Mouse (Mus musculus): ENCODE measurements around the gene Celf3.

The Celf3 gene

DNA sequence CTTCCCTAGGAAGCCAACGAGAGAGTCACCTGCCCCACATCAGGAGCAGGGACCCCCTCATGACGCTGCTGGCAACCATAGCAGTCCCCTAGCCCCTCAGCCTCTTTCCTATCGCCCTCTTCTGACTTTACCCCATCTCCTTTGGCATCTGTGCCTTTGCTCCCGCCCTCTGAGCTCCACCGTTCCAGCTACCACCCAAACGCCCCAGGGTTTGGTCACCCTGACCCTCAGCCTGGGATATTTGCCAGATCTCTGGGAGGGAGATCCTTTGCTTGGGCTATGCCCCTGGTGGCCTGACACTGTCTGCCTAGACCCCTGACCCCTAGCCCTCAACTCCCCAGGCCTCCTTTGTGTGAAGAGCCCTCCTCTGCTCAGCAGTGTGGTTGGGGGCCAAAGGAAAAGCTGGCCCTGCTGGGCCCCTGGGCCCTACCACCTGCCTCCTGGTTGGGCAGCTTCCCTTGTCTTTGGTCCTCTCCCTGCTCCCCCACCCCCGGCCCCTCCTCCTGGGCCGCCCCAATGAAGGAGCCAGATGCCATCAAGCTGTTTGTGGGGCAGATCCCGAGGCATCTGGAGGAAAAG is 585 bp downstream of the Celf3 start:
- intact Hi-C loops (cut with DNase I) = no loop called here

GRCm38 (mm10) chr3:94479564-94479963 is 1.5 kb downstream of the Celf3 start:
- intact Hi-C loops (cut with DNase I) = no loop called here

DNA sequence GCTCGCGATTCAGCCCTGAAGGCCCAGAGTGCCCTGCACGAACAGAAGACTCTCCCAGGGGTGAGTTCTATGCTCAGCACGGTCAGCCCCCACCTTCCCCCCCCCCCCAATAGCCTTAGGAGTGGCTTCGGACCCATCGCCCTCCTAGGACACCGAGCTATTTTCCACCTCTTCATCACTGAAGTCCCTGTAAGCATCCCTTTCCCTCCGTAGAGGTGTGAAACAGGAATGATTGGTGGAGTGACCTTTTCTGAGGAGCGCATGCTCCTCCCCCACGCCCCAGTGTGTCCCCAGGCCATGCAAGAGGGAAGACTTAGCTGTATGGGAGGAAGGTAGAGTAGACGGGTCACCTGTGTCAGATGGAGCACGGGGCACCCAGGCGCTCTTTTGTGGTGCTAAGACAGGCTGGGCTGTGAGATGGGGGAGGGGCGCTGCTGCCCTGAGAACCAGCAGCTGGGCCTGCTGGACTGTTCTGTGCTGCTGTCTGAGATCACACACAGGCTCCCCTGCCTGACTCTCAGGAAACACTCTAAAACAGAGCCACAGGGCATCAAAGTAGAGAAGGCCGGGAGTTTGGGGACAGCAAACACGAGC is 2.3 kb downstream of the Celf3 start, which contains the start of gene Riiad1:
TSS of gene Riiad1 (minus strand) at position 51 of the 594 bp plus-strand sequence.
- intact Hi-C loops (cut with DNase I) = no loop called here

GRCm38 (mm10) chr3:94481429-94481828 is 3.3 kb downstream of the Celf3 start:
- intact Hi-C loops (cut with DNase I) = no loop called here

DNA sequence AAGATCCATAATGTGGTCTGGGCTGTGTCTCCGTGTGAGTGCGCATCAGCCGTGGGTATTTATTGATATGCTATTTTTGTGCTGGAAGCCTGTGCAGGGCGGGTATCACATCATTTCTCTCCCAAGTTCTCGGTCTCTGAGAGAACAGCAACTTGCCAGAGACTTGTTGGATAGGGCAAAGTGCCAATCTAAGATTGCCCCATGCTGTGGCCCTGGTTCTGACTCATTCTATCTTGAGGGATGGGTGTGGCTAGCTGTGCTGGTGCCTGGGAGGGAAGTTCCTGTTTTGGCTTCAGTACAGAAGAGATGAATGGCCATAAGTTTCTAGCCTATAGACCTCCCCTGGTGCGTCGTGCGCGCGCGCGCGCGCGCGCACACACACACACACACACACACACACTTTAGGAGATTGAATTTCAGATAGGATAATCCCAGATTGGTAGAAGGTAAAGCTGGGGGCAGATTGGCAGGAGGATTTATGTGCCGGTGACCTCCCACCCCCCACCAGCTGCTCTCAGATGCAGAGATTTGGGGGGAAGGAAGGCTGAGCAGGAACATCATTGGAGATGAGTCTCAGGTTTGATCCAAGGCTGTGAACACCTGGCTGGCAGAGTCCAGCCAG is 4.8 kb downstream of the Celf3 start:
- intact Hi-C loops (cut with DNase I) = no loop called here

DNA sequence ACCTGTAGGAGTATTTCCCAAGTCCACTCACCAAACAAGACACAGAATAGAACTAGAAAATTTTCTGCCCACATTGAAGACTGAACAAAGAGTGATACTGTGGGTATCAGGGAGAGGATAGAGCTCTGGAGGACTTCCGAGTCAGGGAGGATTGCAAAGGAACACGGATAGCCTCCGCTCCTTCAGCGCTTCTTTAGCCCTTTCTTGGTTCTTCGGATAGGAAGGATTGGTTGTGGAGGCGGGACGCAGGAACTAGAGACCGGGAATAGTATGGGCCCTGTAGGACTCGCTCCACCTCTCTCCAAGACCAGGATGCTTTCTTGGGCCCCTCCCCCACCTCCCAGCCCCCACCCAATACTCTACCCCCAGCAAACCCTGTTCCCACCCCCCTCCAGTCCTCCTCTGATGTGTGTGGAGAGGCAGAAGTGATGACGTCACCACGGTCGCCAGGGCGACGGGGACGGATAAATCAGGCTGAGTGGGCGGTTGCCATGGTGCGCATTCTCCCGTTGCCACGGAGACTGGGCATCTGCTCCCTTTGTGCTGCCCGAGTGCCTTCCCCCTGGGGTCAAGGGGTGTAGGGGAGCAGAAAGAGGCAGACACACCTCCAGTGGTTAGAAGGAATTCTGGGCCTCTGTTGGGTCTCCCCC is 5.8 kb downstream of the Celf3 start:
- intact Hi-C loops (cut with DNase I) = no loop called here

GRCm38 (mm10) chr3:94485922-94486321 is 7.8 kb downstream of the Celf3 start:
- intact Hi-C loops (cut with DNase I) = no loop called here

DNA sequence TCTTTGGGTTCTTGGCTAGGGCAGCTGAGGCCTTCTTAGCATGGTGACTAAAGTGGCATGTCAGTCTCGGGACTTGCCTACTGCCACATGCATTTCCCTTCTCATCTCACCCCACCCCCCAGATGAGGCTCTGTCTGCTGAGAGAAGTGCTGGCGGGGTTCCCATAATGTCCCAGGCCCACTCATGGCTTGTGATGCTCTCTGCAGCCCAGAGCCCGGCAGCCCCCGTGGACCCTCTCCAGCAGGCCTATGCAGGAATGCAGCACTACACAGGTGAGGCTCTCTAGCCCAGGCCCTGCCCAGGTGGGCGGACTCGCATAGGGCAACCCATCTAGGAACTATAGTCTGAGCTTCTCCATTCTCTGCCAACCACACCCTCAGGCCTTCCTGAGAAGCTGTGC is 9.5 kb downstream of the Celf3 start:
- intact Hi-C loops (cut with DNase I) = no loop called here

DNA sequence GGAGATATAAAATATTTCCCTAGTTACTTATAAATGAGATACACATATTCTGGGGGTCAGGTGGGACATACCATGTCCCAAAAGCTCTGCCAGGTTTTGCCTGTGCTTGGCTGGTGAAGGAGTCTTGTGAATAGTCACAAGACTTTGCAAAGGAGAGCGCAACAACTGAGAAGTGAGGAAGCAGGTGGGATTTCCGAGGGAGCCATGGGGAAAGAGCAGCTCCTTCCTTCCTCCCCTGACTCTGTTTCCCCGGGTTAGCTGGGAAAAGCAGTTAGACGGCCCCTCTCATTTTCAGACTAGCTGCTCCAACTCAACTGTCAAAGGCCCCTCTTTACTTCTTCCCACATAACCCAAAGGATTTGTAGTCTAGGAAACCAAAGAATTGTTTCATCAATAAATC is 19.1 kb downstream of the Celf3 start:
- intact Hi-C loops (cut with DNase I) = no loop called here

- intact Hi-C loops (cut with DNase I) = loop anchor here (1.0 to 5.0 kb wide), 2 partner anchors 46 to 135 kb away; no protein-coding TSS in a partner anchor
Measured at GRCm38 (mm10) chr3:94502243-94502642, 24.1 kb downstream of the Celf3 start.

DNA sequence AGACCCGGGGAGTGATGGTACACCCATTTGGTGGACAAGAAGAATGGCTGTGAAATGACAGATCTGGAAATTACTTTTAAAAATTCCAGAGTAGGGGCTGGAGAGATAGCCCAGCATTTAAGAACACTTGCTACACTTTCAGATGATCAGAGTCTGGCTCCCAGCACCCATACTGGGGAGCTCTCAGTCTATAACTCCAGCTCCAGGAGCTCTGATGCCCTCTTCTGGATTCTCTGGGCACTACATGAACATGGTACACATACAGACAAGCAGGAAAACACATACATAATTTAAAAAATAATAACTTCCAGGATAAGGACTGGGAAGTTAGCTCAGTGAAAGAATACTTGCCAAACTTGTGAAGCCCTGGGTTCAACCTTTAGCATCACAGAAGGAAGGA is 28.6 kb downstream of the Celf3 start:
- intact Hi-C loops (cut with DNase I) = no loop called here

DNA sequence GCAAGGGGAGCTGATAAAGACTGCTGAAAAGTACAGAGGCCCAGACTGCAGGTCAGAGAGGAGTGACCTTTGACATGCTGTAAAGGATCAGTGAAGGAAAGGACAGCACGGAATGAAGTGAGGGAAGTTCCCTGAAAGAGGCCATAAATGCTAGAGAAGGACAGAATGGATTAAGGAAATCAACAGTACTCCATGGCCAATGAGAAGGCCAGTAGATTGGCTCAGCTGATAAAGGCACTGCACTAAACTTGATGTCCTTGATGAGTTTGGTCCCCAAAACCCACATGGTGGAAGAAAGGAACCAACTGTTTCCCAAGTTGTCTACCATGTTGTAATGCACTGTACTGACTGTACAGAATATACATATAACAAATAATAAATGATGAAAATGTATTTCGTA is 48.6 kb downstream of the Celf3 start:
- intact Hi-C loops (cut with DNase I) = no loop called here

DNA sequence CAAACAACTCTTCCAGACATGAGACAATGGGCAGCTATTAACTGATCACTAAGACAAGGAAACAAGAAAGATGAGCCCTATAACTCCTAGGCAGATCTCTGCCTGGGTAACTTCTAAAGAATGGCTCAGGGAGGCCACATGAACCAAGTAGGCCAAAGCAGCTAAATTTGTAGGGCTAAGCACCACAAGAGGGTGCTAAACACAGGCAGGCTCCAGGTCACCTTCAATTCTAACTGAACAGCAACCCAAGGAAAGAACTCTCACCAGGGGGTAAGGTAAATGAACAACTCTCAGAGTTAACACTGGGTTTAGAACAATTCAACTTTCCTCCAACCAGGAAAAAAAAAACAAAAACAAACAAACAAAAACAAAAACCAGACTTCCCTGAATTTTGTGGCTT is 55.9 kb downstream of the Celf3 start:
- intact Hi-C loops (cut with DNase I) = no loop called here

GRCm38 (mm10) chr3:94537187-94537586 is 59.1 kb downstream of the Celf3 start:
- intact Hi-C loops (cut with DNase I) = loop anchor here (2.0 kb wide), 1 partner anchor 64 kb away; no protein-coding TSS in a partner anchor
